Mouse (Mus musculus): Measurements from ENCODE around the gene Krt1. TPM values are rescaled to one million over a fixed set of nuclear protein-coding genes. Genes with fewer than 3 reads are reported as not detected.

Gene Krt1
- 0.26 and 0.57 TPM in 2 replicates for polyA plus RNA-seq (2012; rRNA removed)

DNA sequence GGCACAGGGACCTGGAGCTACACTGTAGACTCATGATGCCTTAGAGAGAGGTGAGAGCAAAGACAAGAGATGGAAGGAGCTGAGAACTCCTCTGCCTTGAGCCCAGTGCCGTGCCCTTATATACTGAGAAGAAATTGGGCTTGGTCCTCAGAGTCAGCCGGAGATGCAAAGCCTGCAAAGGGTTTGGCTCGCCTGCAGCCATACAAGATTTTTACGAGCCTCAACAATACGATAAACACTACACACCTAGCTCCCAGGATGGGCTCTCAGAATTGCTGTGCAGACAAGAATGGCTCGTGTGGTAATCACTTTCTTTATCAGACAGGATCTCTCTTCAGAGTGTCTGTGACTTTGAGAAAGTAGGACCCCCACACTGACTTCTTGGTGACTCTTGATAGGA, at the start of gene Krt1:
Krt1 (minus strand) TSS at position 101 of the 400 bp plus-strand sequence.
- no peak for DNase-seq
- Histone ChIP-seq H3K4me3 (replicated peaks; ENCODE audit: extremely low read depth, low read depth, low read length) (no peak within 1 kb of the TSS), H3K4me1 (ENCODE audit: control insufficient read depth, insufficient read depth, low read length) (no peaks in the 10 kb centered on the region)
- 72% methylated on average over 6 of the region's 6 CpGs for WGBS
- TF ChIP-seq CTCF (IDR thresholded peaks at IDR 0.05; ENCODE audit: insufficient read depth, low read length) (no peak), POLR2A (IDR thresholded peaks at IDR 0.05; ENCODE audit: borderline replicate concordance, extremely low read depth, low read depth, low read length) (no peak)

DNA sequence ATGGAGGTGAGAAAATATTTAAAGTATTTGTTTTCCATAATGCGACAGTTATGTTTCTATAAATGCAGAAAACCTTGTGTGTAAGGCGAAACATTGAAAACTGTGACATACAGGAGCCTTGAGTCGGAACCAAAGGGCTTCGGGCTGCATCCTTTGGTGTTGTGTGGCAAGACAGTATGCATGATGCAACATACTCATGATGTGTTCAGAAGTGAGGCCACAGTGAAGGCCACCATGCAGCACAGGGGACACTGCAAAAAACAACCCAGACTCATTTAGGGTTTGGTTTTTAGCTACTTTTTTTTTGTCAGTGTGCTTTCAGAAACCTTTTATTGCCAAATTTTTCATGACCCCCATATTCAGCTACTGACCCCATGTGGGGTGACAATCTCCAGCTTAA, 44.6 kb upstream of the Krt1 start:
- no peaks in the 10 kb centered on the region for H3K4me1 ChIP-seq (ENCODE audit: control insufficient read depth, insufficient read depth, low read length)
- WGBS: 86% methylated on average over 4 of the region's 4 CpGs
- no peak for DNase-seq
- TF ChIP-seq CTCF (IDR thresholded peaks at IDR 0.05; ENCODE audit: insufficient read depth, low read length): no peak
- TF ChIP-seq POLR2A (IDR thresholded peaks at IDR 0.05; ENCODE audit: borderline replicate concordance, extremely low read depth, low read depth, low read length): no peak
- no peak overlapping the region for H3K4me3 ChIP-seq (replicated peaks; ENCODE audit: extremely low read depth, low read depth, low read length)

DNA sequence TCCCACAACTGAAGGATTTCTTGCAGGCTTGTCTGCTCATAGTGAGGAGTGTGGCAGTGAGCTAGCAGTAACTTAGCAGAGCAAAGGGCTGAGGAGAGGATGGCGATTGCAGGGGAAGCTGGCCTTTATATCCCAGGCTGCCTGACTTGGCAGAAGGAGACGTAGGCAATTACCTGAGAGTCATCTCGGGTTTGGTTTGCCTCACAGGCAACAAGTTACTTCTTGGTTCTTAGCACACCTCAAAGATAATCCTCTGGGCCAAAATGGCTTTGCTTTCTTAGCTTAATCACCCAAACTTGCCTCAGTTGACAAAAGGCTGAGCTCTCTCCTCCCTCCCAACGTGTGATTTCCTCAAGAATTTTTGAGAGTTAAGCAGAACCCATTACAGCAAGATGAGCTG, 42.2 kb upstream of the Krt1 start, which contains the start of gene Krt76:
Krt76 (minus strand) TSS at position 101 of the 400 bp plus-strand sequence.
- WGBS: 61% methylated on average over 4 of the region's 4 CpGs
- Histone ChIP-seq H3K4me3 (replicated peaks; ENCODE audit: extremely low read depth, low read depth, low read length) (no peak within 1 kb of the TSS), H3K4me1 (ENCODE audit: control insufficient read depth, insufficient read depth, low read length) (no peaks in the 10 kb centered on the region)
- DNase-seq: no peak
- TF ChIP-seq CTCF (IDR thresholded peaks at IDR 0.05; ENCODE audit: insufficient read depth, low read length): no peak
- no peak for TF ChIP-seq POLR2A (IDR thresholded peaks at IDR 0.05; ENCODE audit: borderline replicate concordance, extremely low read depth, low read depth, low read length)

DNA sequence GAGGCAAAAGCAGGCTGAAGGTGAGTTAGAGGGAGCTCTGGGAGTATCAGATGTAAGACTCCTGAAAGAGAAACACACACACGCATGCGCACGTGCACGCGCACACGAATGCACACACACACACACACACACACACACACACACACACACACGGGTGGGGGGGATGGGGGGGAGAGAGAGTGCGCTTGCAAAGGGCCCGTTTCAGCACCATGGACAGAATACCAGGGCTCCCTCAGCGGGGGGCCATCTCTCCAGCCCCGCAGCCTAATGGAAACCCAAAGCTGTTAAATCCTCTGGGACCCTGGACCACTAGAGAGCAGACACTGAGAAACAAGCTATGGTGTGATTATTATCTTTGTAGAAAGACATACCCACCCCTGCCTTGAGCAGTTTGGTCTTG, 29.2 kb upstream of the Krt1 start:
- no peak overlapping the region for H3K4me3 ChIP-seq (replicated peaks; ENCODE audit: extremely low read depth, low read depth, low read length)
- no peak for DNase-seq
- WGBS: 18% methylated on average over 11 of the region's 11 CpGs
- no peaks in the 10 kb centered on the region for H3K4me1 ChIP-seq (ENCODE audit: control insufficient read depth, insufficient read depth, low read length)
- TF ChIP-seq CTCF (IDR thresholded peaks at IDR 0.05; ENCODE audit: insufficient read depth, low read length): no peak

DNA sequence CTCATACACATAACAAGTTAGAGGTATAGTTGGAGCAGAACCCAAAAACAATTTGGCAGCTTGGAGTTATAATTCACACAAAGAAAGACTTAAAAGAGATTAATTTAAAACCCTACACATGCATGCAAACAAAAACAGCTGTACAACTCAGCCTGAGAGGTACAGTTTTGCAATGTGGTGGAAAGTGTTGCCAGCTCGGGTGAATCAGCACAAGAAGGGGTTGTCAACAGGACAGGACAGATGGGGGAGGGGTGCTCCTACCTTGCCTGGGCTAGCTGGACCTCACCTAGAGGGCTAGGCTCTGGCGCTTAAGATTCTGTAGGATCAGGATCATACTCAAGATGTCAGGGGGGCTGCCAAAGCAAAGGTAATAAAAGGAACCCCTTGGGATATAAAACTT, 27.4 kb upstream of the Krt1 start:
- 52% methylated on average over 2 of the region's 2 CpGs for WGBS
- DNase-seq: no peak
- Histone ChIP-seq H3K4me3 (replicated peaks; ENCODE audit: extremely low read depth, low read depth, low read length) (no peak overlapping the region), H3K4me1 (ENCODE audit: control insufficient read depth, insufficient read depth, low read length) (no peaks in the 10 kb centered on the region)
- no peak for TF ChIP-seq CTCF (IDR thresholded peaks at IDR 0.05; ENCODE audit: insufficient read depth, low read length)
- no peak for TF ChIP-seq POLR2A (IDR thresholded peaks at IDR 0.05; ENCODE audit: borderline replicate concordance, extremely low read depth, low read depth, low read length)

DNA sequence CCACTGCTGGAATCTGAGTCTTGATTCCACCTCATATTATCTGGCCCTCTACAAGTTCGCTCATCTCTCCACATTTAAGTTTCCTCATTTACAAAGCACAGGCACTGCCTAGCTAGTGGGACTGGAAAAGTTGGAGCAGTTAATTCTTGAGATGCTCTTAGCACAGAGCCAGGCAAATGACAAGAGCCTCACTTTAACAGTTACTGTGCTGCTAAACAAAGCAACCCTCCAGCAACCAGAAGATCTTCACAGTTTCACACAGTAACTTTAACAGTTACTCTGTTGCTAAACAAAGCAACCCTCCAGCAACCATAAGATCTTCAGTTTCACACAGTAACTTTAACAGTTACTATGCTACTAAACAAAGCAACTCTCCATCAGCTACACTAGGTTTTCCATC, 23.8 kb upstream of the Krt1 start:
- WGBS: 66% methylated on average over 1 of the region's 1 CpGs
- no peaks in the 10 kb centered on the region for H3K4me1 ChIP-seq (ENCODE audit: control insufficient read depth, insufficient read depth, low read length)
- no peak for TF ChIP-seq CTCF (IDR thresholded peaks at IDR 0.05; ENCODE audit: insufficient read depth, low read length)
- TF ChIP-seq POLR2A (IDR thresholded peaks at IDR 0.05; ENCODE audit: borderline replicate concordance, extremely low read depth, low read depth, low read length): no peak
- no peak overlapping the region for H3K4me3 ChIP-seq (replicated peaks; ENCODE audit: extremely low read depth, low read depth, low read length)
- no peak for DNase-seq

DNA sequence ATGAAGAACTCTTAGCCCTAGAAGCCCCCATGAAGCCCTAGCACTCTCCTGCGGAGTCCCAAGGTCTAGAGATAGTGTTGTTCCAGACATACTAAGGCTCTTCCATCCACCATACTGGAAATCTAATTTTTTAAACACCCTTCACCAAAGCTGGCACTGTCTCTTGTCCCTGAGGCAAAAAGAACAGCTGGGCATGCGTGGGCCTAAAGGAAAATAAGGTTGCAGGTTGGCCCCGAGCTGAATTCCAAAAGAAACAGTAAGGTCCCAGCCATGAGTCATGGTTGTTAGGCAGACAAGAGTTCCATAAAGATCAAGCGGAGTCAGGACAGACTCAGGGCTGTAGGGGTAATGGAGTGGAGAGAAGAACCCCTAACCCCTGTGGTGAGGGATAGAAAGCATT, 22.6 kb upstream of the Krt1 start:
- TF ChIP-seq CTCF (IDR thresholded peaks at IDR 0.05; ENCODE audit: insufficient read depth, low read length) (no peak), POLR2A (IDR thresholded peaks at IDR 0.05; ENCODE audit: borderline replicate concordance, extremely low read depth, low read depth, low read length) (no peak)
- no peak for DNase-seq
- H3K4me3 ChIP-seq (replicated peaks; ENCODE audit: extremely low read depth, low read depth, low read length): no peak overlapping the region
- H3K4me1 ChIP-seq (ENCODE audit: control insufficient read depth, insufficient read depth, low read length): no peaks in the 10 kb centered on the region
- 69% methylated on average over 4 of the region's 4 CpGs for WGBS

DNA sequence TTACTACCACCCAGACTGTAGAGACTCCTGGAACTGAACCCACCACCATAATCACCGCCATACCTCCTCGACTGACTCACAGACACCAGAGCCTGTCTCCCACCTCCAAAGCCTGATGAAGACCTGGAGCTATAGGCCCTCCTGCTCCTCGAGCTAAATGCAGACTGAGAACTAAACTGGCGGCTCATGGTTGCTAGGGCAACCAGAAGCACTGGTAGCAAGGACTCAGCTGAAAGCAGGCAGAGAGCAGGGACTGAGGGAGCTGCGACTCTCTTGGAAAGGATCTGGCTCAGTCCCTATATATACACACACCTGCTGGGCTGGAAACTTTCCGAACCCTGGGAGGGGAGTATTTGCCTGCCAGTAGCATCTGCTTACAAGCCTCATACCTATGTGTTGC, 18.8 kb upstream of the Krt1 start, which contains the start of gene Krt77:
Krt77 (minus strand) TSS at position 275 of the 400 bp plus-strand sequence.
- no peak for DNase-seq
- H3K4me1 ChIP-seq (ENCODE audit: control insufficient read depth, insufficient read depth, low read length): no peaks in the 10 kb centered on the region
- WGBS: 28% methylated on average over 6 of the region's 6 CpGs
- no peak within 1 kb of the TSS for H3K4me3 ChIP-seq (replicated peaks; ENCODE audit: extremely low read depth, low read depth, low read length)
- no peak for TF ChIP-seq POLR2A (IDR thresholded peaks at IDR 0.05; ENCODE audit: borderline replicate concordance, extremely low read depth, low read depth, low read length)
- no peak for TF ChIP-seq CTCF (IDR thresholded peaks at IDR 0.05; ENCODE audit: insufficient read depth, low read length)

DNA sequence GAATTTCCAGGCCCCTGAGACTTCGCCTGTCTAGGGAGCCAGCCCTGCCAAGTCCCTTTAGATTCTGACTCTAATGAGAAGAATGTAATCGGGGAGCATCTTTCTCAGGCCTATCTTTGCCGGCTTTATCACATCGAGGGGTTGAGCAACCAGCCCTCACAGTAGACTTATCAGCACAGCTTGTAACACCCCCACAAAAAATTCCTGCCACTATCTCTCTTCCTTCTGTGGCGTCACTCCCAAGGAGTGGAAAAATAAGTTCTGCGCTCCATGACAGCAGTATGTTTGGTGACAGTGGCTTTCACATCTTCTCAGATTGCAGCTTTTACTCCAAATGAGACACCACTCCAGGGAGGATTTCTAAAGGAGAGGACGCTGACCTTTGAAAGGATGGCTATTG, 16.2 kb upstream of the Krt1 start:
- DNase-seq: no peak
- no peak overlapping the region for H3K4me3 ChIP-seq (replicated peaks; ENCODE audit: extremely low read depth, low read depth, low read length)
- WGBS: 75% methylated on average over 7 of the region's 7 CpGs

DNA sequence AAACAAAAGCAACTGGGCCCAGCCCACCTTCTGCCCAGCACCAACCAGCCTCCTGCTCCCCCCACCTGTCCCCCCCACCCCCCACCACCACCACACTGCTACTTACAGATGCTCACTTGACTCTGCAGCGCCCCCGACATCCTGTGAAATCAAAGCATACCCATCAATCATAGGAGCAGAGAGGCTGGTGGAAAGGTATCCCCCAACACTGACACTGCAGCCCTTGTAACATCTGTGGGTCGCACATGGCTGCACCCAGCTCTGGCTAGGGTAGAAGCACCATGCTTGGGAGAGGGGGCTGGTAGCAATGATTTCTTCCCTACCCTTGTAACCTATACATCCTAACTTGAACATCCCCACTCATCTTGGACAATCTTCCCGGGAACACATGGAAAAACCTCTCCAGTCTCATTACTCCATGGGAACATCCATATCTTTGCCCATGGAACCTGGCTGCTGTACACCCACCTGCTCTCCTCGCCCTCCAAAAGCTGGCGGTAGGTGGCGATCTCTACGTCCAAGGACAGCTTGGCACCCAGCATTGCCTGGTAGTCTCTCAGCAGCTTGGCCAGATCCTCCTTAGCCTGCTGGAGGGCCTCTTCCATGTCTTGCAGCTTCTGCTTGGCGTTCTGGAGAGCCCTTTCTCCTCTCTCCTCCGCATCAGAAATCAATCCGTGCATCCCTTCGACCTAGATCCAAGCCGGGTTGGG, 10.0 kb upstream of the Krt1 start:
- TF ChIP-seq POLR2A (IDR thresholded peaks at IDR 0.05; ENCODE audit: borderline replicate concordance, extremely low read depth, low read depth, low read length) (no peak), CTCF (IDR thresholded peaks at IDR 0.05; ENCODE audit: insufficient read depth, low read length) (no peak)
- WGBS: 61% methylated on average over 13 of the region's 13 CpGs
- no peak for DNase-seq
- H3K4me1 ChIP-seq (ENCODE audit: control insufficient read depth, insufficient read depth, low read length): no peaks in the 10 kb centered on the region
- no peak overlapping the region for H3K4me3 ChIP-seq (replicated peaks; ENCODE audit: extremely low read depth, low read depth, low read length)

More for the DNA sequence above, 16.2 kb upstream of the Krt1 start:
- no peak for TF ChIP-seq POLR2A (IDR thresholded peaks at IDR 0.05; ENCODE audit: borderline replicate concordance, extremely low read depth, low read depth, low read length)
- TF ChIP-seq CTCF (IDR thresholded peaks at IDR 0.05; ENCODE audit: insufficient read depth, low read length): no peak
- no peaks in the 10 kb centered on the region for H3K4me1 ChIP-seq (ENCODE audit: control insufficient read depth, insufficient read depth, low read length)
